Mouse (Mus musculus): ENCODE results near the gene Psmg4. TPM values are rescaled to one million over a fixed set of nuclear protein-coding genes. Genes with fewer than 3 reads are reported as not detected.

Gene Psmg4
- polyA plus RNA-seq, 1 experiment from 2014 or later, result 74.1 TPM

DNA sequence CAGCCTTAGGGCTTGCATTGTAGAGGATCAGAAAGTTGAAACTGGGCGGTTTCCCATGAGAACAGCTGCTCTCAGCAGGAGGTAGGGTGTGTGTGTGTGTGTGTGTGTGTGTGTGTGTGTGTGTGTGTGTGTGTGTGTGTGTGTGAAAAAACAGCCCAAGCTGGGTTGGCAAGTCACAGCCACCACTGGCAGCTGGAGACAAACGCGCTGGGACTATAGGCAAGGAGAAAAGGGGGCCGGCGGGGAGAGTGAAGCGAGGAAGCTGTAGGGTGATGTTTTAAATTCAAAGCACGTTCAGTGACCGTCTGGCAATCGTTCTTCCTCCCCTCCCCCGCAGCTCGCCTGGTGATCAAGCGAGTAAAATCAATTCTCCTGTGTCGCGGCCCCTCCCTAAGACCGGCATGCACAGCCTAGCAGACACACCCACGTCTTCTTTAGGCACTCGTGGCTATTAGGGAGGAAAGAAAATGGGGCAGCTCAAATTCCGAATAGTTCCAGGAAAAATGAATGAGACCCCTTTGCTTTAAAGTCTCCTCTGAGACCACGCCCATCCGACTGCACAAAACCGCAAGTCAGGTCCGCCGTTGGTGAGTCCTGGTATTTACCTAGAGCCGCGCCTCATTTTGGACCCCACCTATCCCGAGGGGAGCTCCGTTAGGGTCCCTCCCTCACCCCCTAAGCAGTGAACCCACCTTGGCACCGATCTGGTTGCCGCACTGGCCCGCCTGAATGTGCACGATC lies 33.1 kb upstream of the Psmg4 start:
- under 1% methylated on average over 31 of the region's 31 CpGs for WGBS

DNA sequence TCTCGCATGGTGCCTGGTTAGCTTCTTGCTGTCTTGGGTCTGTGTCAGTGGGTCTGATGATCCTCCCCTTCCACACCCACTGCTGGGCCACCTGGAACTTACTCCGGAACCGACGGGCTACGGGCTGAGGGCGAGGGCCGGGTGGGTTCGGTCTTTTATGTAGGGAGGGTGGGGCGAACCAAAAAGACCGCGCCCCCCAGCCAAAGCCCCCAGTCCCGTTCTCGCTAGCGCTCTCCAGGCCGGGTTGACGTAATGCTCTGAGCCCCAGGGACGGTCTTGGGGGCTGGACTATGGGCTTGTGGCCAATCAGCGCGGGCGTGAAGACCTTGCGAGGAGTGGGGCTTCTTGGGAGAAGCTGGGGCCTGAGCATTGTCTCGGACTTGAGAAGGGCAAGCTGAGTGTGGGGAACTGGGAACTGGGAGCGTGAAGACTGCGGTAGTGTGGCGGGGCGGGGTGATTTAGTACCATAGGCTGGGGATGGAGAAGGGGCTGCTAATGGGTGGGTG lies 32.5 kb upstream of the Psmg4 start, which contains the start of gene Tubb2b:
Gene Tubb2b, minus strand, starts transcription at position 241 of the 506 bp plus-strand sequence.
- Histone ChIP-seq H3K4me3 (ENCODE audit: low read length) (peak within 1 kb of the TSS; percentile 83), H3K36me3 (ENCODE audit: control insufficient read depth, insufficient read depth) (no peaks in the 10 kb centered on the region), H3K4me2 (ENCODE audit: low read depth, low read length) (peak within 1 kb of the TSS; percentile 80), H3K9ac (ENCODE audit: low read length) (peak within 1 kb of the TSS; percentile 87), H3K4me1 (ENCODE audit: control insufficient read depth, insufficient read depth, low read length) (peaks cover 20% of the 10 kb centered on the region), H3K27ac (ENCODE audit: low read length) (peak within 1 kb of the TSS; percentile 92), H3K27me3 (ENCODE audit: control insufficient read depth, insufficient read depth, low read length) (peaks cover 3% of the 10 kb centered on the region), H3K9me3 (replicated peaks; ENCODE audit: control insufficient read depth, low read length) (no peaks in the 10 kb centered on the region)
- under 1% methylated on average over 26 of the region's 26 CpGs for WGBS
- ATAC-seq (replicated peaks; ENCODE audit: extremely low read depth, insufficient read depth, low FRiP score), result peak; percentile 90

More for the DNA sequence above, 33.1 kb upstream of the Psmg4 start:
- Histone ChIP-seq H3K9ac (ENCODE audit: low read length) (peak overlapping the region; percentile 87), H3K4me2 (ENCODE audit: low read depth, low read length) (peak overlapping the region; percentile 80), H3K36me3 (ENCODE audit: control insufficient read depth, insufficient read depth) (no peaks in the 10 kb centered on the region), H3K9me3 (replicated peaks; ENCODE audit: control insufficient read depth, low read length) (no peaks in the 10 kb centered on the region), H3K27ac (ENCODE audit: low read length) (peak overlapping the region; percentile 92), H3K4me1 (ENCODE audit: control insufficient read depth, insufficient read depth, low read length) (peaks cover 20% of the 10 kb centered on the region), H3K27me3 (ENCODE audit: control insufficient read depth, insufficient read depth, low read length) (peaks cover 3% of the 10 kb centered on the region), H3K4me3 (ENCODE audit: low read length) (peak overlapping the region; percentile 83)
- no peak; the same call in 1 of the 2 replicates for ATAC-seq (replicated peaks; ENCODE audit: extremely low read depth, insufficient read depth, low FRiP score)

DNA sequence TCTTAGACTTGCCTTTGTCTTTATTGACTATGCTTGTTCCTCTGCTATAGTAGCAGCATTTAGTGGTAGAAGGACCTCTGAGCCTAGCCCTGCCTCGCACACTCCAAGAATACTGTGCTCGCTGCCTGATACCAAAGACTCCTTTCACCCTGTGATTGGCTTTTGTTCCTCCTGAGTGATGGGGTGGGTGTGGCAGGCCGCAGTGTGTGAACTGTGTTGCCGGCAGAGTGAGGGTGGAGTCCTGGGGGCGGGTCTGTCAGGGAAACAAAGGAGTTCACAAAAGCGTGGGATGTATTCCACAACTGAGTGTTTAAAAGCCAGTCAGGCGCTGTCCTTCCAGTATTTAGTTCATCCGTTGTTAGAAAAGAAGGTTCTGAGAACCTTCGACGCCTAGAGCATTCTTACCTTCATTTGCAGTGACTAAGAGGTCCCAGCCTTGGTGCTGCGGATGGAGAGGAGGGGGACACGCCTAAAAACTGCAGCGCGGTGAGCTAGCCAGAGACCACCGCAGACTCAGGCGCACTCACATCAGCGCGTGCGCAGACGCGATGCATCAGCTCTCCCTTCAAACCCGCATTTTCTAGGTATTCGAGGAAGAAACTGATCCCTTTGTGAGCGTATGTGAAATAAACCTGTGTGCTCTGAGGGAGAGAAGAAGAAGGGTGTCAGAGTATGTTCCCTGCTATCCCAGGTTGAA lies 31.6 kb upstream of the Psmg4 start:
- Histone ChIP-seq H3K27ac (ENCODE audit: low read length) (peak overlapping the region; percentile 92), H3K27me3 (ENCODE audit: control insufficient read depth, insufficient read depth, low read length) (peaks cover 3% of the 10 kb centered on the region), H3K4me3 (ENCODE audit: low read length) (peak overlapping the region; percentile 83), H3K4me2 (ENCODE audit: low read depth, low read length) (peak overlapping the region; percentile 80), H3K4me1 (ENCODE audit: control insufficient read depth, insufficient read depth, low read length) (peaks cover 18% of the 10 kb centered on the region), H3K36me3 (ENCODE audit: control insufficient read depth, insufficient read depth) (no peaks in the 10 kb centered on the region), H3K9ac (ENCODE audit: low read length) (peak overlapping the region; percentile 87), H3K9me3 (replicated peaks; ENCODE audit: control insufficient read depth, low read length) (no peaks in the 10 kb centered on the region)
- ATAC-seq (replicated peaks; ENCODE audit: extremely low read depth, insufficient read depth, low FRiP score), result peak; percentile 67
- under 1% methylated on average over 24 of the region's 24 CpGs for WGBS

- peaks cover 3% of the 10 kb centered on the region for H3K27me3 ChIP-seq (ENCODE audit: control insufficient read depth, insufficient read depth, low read length)
- H3K27ac ChIP-seq (ENCODE audit: low read length), result peak overlapping the region; percentile 92
- H3K4me1 ChIP-seq (ENCODE audit: control insufficient read depth, insufficient read depth, low read length), result peaks cover 18% of the 10 kb centered on the region
- peak; percentile 26; the same call in 1 of the 2 replicates for ATAC-seq (replicated peaks; ENCODE audit: extremely low read depth, insufficient read depth, low FRiP score)
- H3K9me3 ChIP-seq (replicated peaks; ENCODE audit: control insufficient read depth, low read length), result no peaks in the 10 kb centered on the region
- 4% methylated on average over 10 of the region's 10 CpGs for WGBS
- peak overlapping the region; percentile 87 for H3K9ac ChIP-seq (ENCODE audit: low read length)
- peak overlapping the region; percentile 80 for H3K4me2 ChIP-seq (ENCODE audit: low read depth, low read length)
- no peaks in the 10 kb centered on the region for H3K36me3 ChIP-seq (ENCODE audit: control insufficient read depth, insufficient read depth)
- H3K4me3 ChIP-seq (ENCODE audit: low read length), result peak overlapping the region; percentile 83
Measured at GRCm38 (mm10) chr13:34131708-34132060, 31.1 kb upstream of the Psmg4 start.

DNA sequence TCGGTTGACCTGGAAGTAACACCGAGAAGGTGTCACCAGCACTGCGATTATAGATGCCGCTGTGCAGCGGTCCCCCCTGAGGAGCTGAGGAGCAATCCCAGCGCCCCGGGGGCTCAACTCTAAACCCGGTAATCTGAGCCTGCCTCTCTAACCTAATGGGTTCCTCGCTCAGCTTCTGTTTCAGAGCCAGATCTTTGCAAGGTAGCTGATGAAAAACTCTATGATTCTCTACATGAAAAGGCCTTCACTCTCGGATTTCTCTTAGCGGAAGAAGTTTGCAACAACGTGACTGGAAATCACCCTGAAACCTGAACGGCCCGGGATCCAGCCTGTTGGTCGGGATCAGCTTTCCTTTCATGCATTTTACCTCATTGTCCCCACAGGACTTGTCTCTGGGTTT lies 30.5 kb upstream of the Psmg4 start:
- Histone ChIP-seq H3K4me2 (ENCODE audit: low read depth, low read length) (peak overlapping the region; percentile 80), H3K9me3 (replicated peaks; ENCODE audit: control insufficient read depth, low read length) (no peaks in the 10 kb centered on the region), H3K27ac (ENCODE audit: low read length) (peak overlapping the region; percentile 92), H3K36me3 (ENCODE audit: control insufficient read depth, insufficient read depth) (no peaks in the 10 kb centered on the region), H3K9ac (ENCODE audit: low read length) (peak overlapping the region; percentile 87), H3K4me1 (ENCODE audit: control insufficient read depth, insufficient read depth, low read length) (peaks cover 18% of the 10 kb centered on the region), H3K4me3 (ENCODE audit: low read length) (peak overlapping the region; percentile 83), H3K27me3 (ENCODE audit: control insufficient read depth, insufficient read depth, low read length) (peaks cover 3% of the 10 kb centered on the region)
- ATAC-seq (replicated peaks; ENCODE audit: extremely low read depth, insufficient read depth, low FRiP score), result no peak
- WGBS, result 7% methylated on average over 15 of the region's 15 CpGs

GRCm38 (mm10) chr13:34132875-34133274 lies 29.9 kb upstream of the Psmg4 start:
- peak overlapping the region; percentile 13; the same call in 1 of the 2 replicates for H3K4me3 ChIP-seq (ENCODE audit: low read length)
- peaks cover 3% of the 10 kb centered on the region for H3K27me3 ChIP-seq (ENCODE audit: control insufficient read depth, insufficient read depth, low read length)
- H3K4me2 ChIP-seq (ENCODE audit: low read depth, low read length), result peak overlapping the region; percentile 80
- WGBS, result 39% methylated on average over 6 of the region's 6 CpGs
- no peak for ATAC-seq (replicated peaks; ENCODE audit: extremely low read depth, insufficient read depth, low FRiP score)
- H3K9ac ChIP-seq (ENCODE audit: low read length), result 0 out of 2 replicates have a peak overlapping the region, but pooled peaks have one; percentile 87
- peak overlapping the region; percentile 15; the same call in 1 of the 2 replicates for H3K27ac ChIP-seq (ENCODE audit: low read length)
- peaks cover 18% of the 10 kb centered on the region for H3K4me1 ChIP-seq (ENCODE audit: control insufficient read depth, insufficient read depth, low read length)
- no peaks in the 10 kb centered on the region for H3K9me3 ChIP-seq (replicated peaks; ENCODE audit: control insufficient read depth, low read length)
- no peaks in the 10 kb centered on the region for H3K36me3 ChIP-seq (ENCODE audit: control insufficient read depth, insufficient read depth)

- WGBS, result 26% methylated on average over 15 of the region's 15 CpGs
- H3K4me3 ChIP-seq (ENCODE audit: low read length), result peak overlapping the region; percentile 19; the same call in 1 of the 2 replicates
- peaks cover 18% of the 10 kb centered on the region for H3K4me1 ChIP-seq (ENCODE audit: control insufficient read depth, insufficient read depth, low read length)
- no peak overlapping the region for H3K27ac ChIP-seq (ENCODE audit: low read length)
- peak overlapping the region; percentile 55 for H3K4me2 ChIP-seq (ENCODE audit: low read depth, low read length)
- peak overlapping the region; percentile 3 for H3K9ac ChIP-seq (ENCODE audit: low read length)
- no peaks in the 10 kb centered on the region for H3K9me3 ChIP-seq (replicated peaks; ENCODE audit: control insufficient read depth, low read length)
- no peaks in the 10 kb centered on the region for H3K36me3 ChIP-seq (ENCODE audit: control insufficient read depth, insufficient read depth)
- no peak for ATAC-seq (replicated peaks; ENCODE audit: extremely low read depth, insufficient read depth, low FRiP score)
- H3K27me3 ChIP-seq (ENCODE audit: control insufficient read depth, insufficient read depth, low read length), result peaks cover 3% of the 10 kb centered on the region
Measured at GRCm38 (mm10) chr13:34133326-34134071, 29.3 kb upstream of the Psmg4 start.

GRCm38 (mm10) chr13:34134276-34134675 lies 28.5 kb upstream of the Psmg4 start:
- no peak overlapping the region for H3K9ac ChIP-seq (ENCODE audit: low read length)
- no peaks in the 10 kb centered on the region for H3K36me3 ChIP-seq (ENCODE audit: control insufficient read depth, insufficient read depth)
- no peak overlapping the region for H3K27ac ChIP-seq (ENCODE audit: low read length)
- no peak for ATAC-seq (replicated peaks; ENCODE audit: extremely low read depth, insufficient read depth, low FRiP score)
- no peak overlapping the region for H3K4me2 ChIP-seq (ENCODE audit: low read depth, low read length)
- H3K27me3 ChIP-seq (ENCODE audit: control insufficient read depth, insufficient read depth, low read length), result peaks cover 3% of the 10 kb centered on the region
- no peaks in the 10 kb centered on the region for H3K9me3 ChIP-seq (replicated peaks; ENCODE audit: control insufficient read depth, low read length)
- H3K4me3 ChIP-seq (ENCODE audit: low read length), result no peak overlapping the region
- whole genome bisulfite sequencing, result 76% methylated on average over 7 of the region's 7 CpGs
- H3K4me1 ChIP-seq (ENCODE audit: control insufficient read depth, insufficient read depth, low read length), result peaks cover 14% of the 10 kb centered on the region
